Mouse (Mus musculus): ENCODE data around the gene Vars. TPM values are rescaled to one million over a fixed set of nuclear protein-coding genes. Genes with fewer than 3 reads are reported as not detected.

The Vars gene
- polyA plus RNA-seq, 1 experiment from 2014 or later: 74.0 TPM

DNA sequence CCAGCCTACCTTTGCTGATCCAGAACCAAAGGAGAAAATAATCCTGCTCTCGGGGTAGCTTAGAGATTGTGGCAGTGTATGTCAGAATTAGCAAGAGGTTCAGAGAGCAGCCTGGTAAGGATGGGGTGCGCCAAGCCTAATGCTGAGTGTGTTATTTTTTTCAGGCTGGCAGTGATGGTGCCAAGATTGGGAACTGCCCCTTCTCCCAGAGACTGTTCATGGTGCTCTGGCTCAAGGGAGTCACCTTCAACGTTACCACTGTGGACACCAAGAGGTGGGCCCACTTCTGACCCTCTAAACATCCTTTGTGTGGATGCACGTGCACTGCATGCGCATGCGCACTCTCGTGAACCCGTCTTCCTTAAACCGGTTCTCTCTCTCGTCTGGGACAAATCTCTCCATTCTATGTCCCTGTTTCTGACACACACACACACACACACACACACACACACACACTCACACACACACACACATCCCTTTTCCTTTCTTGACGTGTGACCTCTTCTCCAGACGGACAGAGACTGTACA is 51.5 kb downstream of the Vars start:
- TF ChIP-seq CTCF (IDR thresholded peaks at IDR 0.05; ENCODE audit: low read depth): no peak
- Histone ChIP-seq H3K4me2 (replicated peaks; ENCODE audit: low read depth) (peak overlapping the region; percentile 94), H3K27me3 (replicated peaks; ENCODE audit: control insufficient read depth, insufficient read depth, low read length) (no peaks in the 10 kb centered on the region), H3K36me3 (ENCODE audit: control insufficient read depth, insufficient read depth) (peaks cover 47% of the 10 kb centered on the region), H3K4me1 (replicated peaks; ENCODE audit: control insufficient read depth, insufficient read depth, low read length) (peaks cover 9% of the 10 kb centered on the region), H3K9me3 (ENCODE audit: control insufficient read depth) (no peaks in the 10 kb centered on the region), H3K27ac (ENCODE audit: low read depth, low read length) (peak overlapping the region; percentile 89), H3K9ac (ENCODE audit: low read depth, low read length) (peak overlapping the region; percentile 78), H3K4me3 (ENCODE audit: low read depth, low read length) (peak overlapping the region; percentile 69; the same call in 1 of the 2 replicates)
- ATAC-seq: no peak
- WGBS: 72% methylated on average over 12 of the region's 12 CpGs

DNA sequence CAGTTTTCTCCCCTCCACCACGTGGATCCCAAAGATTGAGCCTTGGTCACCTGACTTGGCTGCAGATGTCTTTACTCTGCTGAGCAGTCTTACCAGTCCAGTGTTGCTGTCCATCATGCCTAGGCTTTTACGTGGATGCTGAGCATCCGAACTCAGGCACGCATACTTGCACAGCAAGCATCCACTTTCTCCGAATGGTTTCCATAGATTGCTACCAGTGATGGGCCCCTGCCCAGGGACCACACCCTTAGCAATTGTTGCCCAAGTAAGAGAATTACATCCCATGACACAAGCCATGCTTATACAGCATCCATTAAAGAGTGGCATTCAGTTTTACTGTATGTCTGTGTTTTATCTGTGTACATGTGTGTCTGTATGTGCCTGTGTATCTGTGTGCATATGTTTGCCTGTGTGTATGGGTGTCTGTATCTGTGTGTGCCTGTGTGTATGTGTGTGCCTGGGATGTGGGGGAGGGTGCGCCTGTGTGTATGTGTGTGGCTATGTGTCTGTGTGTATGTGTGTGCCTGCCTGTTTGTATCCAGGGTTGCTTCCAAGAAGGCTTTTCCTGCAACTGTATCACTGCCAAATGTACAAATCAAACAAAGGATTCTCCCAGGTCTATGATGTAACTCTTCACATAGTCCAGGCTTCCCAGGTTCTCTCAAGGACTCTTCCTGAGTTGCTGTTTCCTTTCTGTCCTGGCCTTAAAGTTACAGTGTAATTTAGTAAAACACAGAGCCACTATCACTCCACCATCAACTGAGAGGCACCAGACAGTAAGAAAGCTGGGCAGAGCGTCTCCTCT is 55.1 kb downstream of the Vars start:
- no peak for TF ChIP-seq CTCF (IDR thresholded peaks at IDR 0.05; ENCODE audit: low read depth)
- peaks cover 63% of the 10 kb centered on the region for H3K36me3 ChIP-seq (ENCODE audit: control insufficient read depth, insufficient read depth)
- ATAC-seq: no peak

DNA sequence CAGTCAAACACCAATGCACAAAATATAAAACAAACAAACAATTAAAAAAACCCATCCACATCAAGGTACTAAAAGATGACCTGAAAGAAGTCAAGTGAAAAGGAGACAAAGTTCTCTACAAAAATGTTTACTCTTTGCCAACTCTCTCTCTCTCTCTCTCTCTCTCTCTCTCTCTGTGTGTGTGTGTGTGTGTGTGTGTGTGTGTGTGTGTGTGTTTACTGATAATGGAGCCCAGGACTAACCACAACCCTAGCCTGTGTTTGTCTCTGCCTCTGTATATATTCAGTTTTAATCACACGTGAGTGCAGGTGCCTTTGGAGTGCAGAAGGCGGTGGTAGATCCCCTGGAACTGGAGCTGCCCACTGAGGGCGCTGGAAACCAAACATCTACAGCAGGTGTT is 56.3 kb downstream of the Vars start:
- Histone ChIP-seq H3K9ac (ENCODE audit: low read depth, low read length) (no peak overlapping the region), H3K36me3 (ENCODE audit: control insufficient read depth, insufficient read depth) (peaks cover 72% of the 10 kb centered on the region), H3K27me3 (replicated peaks; ENCODE audit: control insufficient read depth, insufficient read depth, low read length) (no peaks in the 10 kb centered on the region), H3K4me1 (replicated peaks; ENCODE audit: control insufficient read depth, insufficient read depth, low read length) (0 out of 2 replicates have a peak, but pooled peaks cover 3% of the 10 kb centered on the region), H3K9me3 (ENCODE audit: control insufficient read depth) (no peaks in the 10 kb centered on the region), H3K4me2 (replicated peaks; ENCODE audit: low read depth) (no peak overlapping the region), H3K27ac (ENCODE audit: low read depth, low read length) (no peak overlapping the region), H3K4me3 (ENCODE audit: low read depth, low read length) (no peak overlapping the region)
- no peak for TF ChIP-seq CTCF (IDR thresholded peaks at IDR 0.05; ENCODE audit: low read depth)
- 73% methylated on average over 3 of the region's 3 CpGs for WGBS
- no peak for ATAC-seq

More for the DNA sequence above, 55.1 kb downstream of the Vars start:
- H3K27me3 ChIP-seq (replicated peaks; ENCODE audit: control insufficient read depth, insufficient read depth, low read length): no peaks in the 10 kb centered on the region
- no peak overlapping the region for H3K4me2 ChIP-seq (replicated peaks; ENCODE audit: low read depth)
- H3K4me1 ChIP-seq (replicated peaks; ENCODE audit: control insufficient read depth, insufficient read depth, low read length): 0 out of 2 replicates have a peak, but pooled peaks cover 7% of the 10 kb centered on the region
- no peak overlapping the region for H3K4me3 ChIP-seq (ENCODE audit: low read depth, low read length)
- 75% methylated on average over 7 of the region's 7 CpGs for WGBS
- no peaks in the 10 kb centered on the region for H3K9me3 ChIP-seq (ENCODE audit: control insufficient read depth)
- no peak overlapping the region for H3K9ac ChIP-seq (ENCODE audit: low read depth, low read length)
- no peak overlapping the region for H3K27ac ChIP-seq (ENCODE audit: low read depth, low read length)

GRCm38 (mm10) chr17:35058316-35058715 is 57.5 kb downstream of the Vars start:
- Histone ChIP-seq H3K9ac (ENCODE audit: low read depth, low read length) (0 out of 2 replicates have a peak overlapping the region, but pooled peaks have one; percentile 55), H3K9me3 (ENCODE audit: control insufficient read depth) (no peaks in the 10 kb centered on the region), H3K27me3 (replicated peaks; ENCODE audit: control insufficient read depth, insufficient read depth, low read length) (no peaks in the 10 kb centered on the region), H3K4me1 (replicated peaks; ENCODE audit: control insufficient read depth, insufficient read depth, low read length) (no peaks in the 10 kb centered on the region), H3K4me3 (ENCODE audit: low read depth, low read length) (no peak overlapping the region), H3K4me2 (replicated peaks; ENCODE audit: low read depth) (no peak overlapping the region), H3K36me3 (ENCODE audit: control insufficient read depth, insufficient read depth) (peaks cover 61% of the 10 kb centered on the region), H3K27ac (ENCODE audit: low read depth, low read length) (no peak overlapping the region)
- ATAC-seq: no peak
- WGBS: 51% methylated on average over 9 of the region's 9 CpGs
- TF ChIP-seq CTCF (IDR thresholded peaks at IDR 0.05; ENCODE audit: low read depth): no peak

DNA sequence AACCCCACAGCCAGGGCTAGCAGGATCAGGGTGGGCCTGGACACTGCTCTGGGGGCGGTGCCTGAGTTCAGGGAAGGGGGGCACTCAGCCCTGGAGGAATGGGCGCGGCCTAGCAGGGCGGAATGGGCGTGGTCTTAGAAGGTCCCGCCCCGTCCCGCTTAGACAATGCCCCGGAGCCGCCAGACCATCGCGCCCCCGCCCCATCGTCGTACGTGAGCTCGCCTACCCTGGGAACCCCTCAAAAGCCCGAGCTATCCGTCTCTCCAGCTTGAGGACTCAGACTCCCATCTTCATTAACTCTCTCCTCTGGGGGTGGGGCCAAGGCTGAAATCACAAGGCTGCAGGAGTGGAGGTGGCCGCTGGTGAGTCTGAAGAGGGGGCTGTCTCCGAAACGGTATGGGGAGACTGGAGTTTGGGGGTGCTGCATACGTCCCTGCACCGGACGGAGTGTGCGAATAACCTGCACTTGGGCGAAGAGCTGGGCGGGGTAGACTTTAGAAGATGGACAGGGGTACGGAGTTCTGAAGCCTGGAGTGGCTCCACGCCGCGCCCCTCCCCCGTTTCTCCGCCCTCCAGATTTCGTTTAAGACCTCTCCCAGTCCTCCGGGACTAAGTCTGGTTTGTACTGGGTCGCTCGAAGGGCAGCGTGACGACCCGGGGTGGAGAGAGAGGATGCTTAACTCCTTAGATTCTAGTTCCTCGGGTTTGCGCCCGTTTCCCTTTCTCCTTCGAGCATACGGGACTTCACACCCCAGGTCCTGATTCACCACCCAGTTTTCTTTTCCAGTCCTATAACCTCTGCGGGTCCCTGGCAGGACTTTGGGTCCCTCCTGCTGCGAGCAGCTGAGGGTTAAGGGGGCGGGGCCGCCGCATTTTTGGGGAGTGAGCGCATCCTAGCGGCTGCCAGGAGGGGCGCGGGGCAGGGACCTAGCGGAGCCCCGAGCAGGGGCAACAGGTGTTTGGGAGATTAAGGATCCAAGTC is 58.4 kb downstream of the Vars start, which contains the start of gene Ddah2:
TSS of gene Ddah2 (plus strand) at position 125 of the 982 bp plus-strand sequence.
- Histone ChIP-seq H3K4me1 (replicated peaks; ENCODE audit: control insufficient read depth, insufficient read depth, low read length) (peaks cover 5% of the 10 kb centered on the region; the same call in 1 of the 2 replicates), H3K9ac (ENCODE audit: low read depth, low read length) (peak within 1 kb of the TSS; percentile 55), H3K9me3 (ENCODE audit: control insufficient read depth) (no peaks in the 10 kb centered on the region), H3K27me3 (replicated peaks; ENCODE audit: control insufficient read depth, insufficient read depth, low read length) (no peaks in the 10 kb centered on the region), H3K4me2 (replicated peaks; ENCODE audit: low read depth) (peak within 1 kb of the TSS; percentile 76), H3K4me3 (ENCODE audit: low read depth, low read length) (peak within 1 kb of the TSS; percentile 59), H3K36me3 (ENCODE audit: control insufficient read depth, insufficient read depth) (peaks cover 53% of the 10 kb centered on the region), H3K27ac (ENCODE audit: low read depth, low read length) (peak within 1 kb of the TSS; percentile 76)
- under 1% methylated on average over 56 of the region's 57 CpGs for WGBS
- peak; percentile 74 for ATAC-seq
- TF ChIP-seq CTCF (IDR thresholded peaks at IDR 0.05; ENCODE audit: low read depth): peak; percentile 81

Measured in intestine, postnatal 0 days (tissue).